Mouse (Mus musculus) testis, postnatal 10 days (tissue): ENCODE results near the gene Olfr1291-ps1.

ENCODE experiments used
- DNase-seq: peaks from one replicate; pipeline ENCODE4 v3.0.0; 2021; ENCODE audit warnings: low spot score

The Olfr1291-ps1 gene

GRCm38 (mm10) chr2:111496880-111497279 lies at the start of gene Olfr1291-ps1:
Gene Olfr1291-ps1, plus strand, starts transcription at chr2:111497180.
- DNase-seq, result no peak

GRCm38 (mm10) chr2:111448842-111449241 lies 48.1 kb upstream of the Olfr1291-ps1 start, which contains the start of gene Olfr1287:
Gene Olfr1287, plus strand, starts transcription at chr2:111449142.
- DNase-seq, result no peak

DNA sequence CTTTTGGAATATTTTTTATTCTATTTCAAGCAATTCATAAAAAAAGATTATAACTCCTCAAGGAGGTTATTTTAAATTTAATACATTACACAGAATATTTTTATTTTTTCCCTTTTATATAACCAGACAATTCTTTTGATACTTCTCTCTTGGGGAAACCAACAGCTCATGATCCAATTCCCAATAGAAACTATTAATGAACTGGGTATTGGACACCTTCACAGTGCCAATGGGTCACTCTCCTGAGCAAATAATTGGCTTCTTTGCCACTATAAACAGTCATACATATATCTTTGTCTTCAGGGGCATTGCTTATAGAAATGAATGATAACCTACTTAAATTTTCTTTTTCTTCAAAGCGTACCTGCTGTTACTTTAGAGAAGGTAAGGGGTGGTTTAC lies 23.2 kb upstream of the Olfr1291-ps1 start, which contains the start of gene Olfr1288:
Gene Olfr1288 (plus strand): TSS at position 301 of the 400 bp plus-strand sequence.
- DNase-seq, result no peak

DNA sequence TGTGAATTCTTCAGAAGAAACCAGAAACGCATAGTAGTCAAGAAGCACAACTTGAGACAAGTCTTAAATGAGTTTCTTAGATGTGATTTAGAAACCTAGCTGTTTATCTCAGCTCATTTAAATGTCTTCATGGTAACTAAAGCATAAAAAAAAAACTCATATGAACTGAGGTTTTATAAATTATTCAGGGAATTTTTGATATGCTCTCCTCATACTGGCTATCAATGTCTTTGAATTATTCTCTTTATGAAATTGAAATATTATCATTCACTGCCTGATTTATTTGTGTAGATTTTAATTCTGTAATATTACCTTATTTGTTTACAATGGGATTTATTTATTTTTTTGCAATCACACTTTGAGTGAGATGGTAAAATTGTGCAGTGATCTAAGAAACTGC lies 16.5 kb upstream of the Olfr1291-ps1 start, which contains the start of gene Olfr1289:
Gene Olfr1289 (plus strand): TSS at position 301 of the 400 bp plus-strand sequence.
- DNase-seq, result no peak

DNA sequence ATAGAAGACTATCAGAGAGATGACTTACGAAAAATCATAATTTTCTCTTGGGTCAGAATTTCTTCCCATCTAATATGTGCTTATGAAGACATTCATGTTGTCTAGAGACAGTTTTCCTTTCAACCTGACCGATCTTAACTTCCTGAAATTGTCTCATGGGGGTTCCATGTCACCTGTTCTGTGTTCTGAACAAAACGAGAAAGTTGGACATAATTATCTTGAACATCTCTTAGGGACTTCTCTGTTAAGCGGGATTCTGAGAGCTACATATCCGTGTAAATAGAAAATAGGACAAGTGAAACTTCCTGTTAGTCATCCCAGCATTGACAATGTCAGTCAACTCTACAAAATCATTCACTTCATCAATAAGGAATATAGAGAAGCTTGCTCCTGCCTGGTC lies 3.3 kb upstream of the Olfr1291-ps1 start, which contains the start of gene Olfr1290:
Gene Olfr1290 (minus strand): TSS at position 101 of the 400 bp plus-strand sequence.
- no peak for DNase-seq

GRCm38 (mm10) chr2:111517451-111517850 lies 20.5 kb downstream of the Olfr1291-ps1 start:
- no peak for DNase-seq

GRCm38 (mm10) chr2:111524903-111525302 lies 27.9 kb downstream of the Olfr1291-ps1 start, which contains the start of gene Olfr1293-ps:
Gene Olfr1293-ps, plus strand, starts transcription at chr2:111525203.
- no peak for DNase-seq

DNA sequence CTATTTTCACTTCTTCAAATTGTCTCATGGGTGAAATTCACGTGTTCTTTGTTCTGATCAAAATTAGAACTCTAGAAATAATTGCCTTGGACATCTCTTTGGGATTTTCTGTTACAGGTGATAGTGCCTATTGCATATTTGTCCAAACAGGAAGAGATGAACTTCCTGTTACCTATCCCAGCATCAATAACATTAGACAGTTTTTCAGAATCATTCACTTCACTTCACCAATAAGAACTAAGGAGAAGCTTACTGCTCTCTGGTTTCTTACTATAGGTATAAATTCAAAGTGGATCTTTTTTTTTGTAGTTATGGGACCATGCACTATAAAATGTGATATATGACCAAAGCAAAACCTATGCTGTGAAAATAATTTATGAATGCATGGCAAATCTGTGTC lies 43.2 kb downstream of the Olfr1291-ps1 start, which contains the start of gene Olfr1294:
Gene Olfr1294 (minus strand): TSS at position 101 of the 400 bp plus-strand sequence.
- DNase-seq, result no peak
